Mouse (Mus musculus) kidney, postnatal 0 days (tissue): ENCODE measurements at regions not wholly inside any gene's neighbourhood (a gene's known extent, or its start where the extent isn't known, plus 50 kb on each side); places are given as distances from the start of the nearest gene placed in this dataset.
A peak's percentile ranks its signal among the peaks of the same experiment; 100 is the strongest.

Experiments
- ATAC-seq: fragments of 200-750 bp; cut with Nextera tagmentation; replicated peaks from 2 replicates; pipeline ENCODE4 v1.8.0; 2017; ENCODE audit warnings: low read depth, moderate number of reproducible peaks, moderate TSS enrichment, moderate library complexity; ENCODE audit not compliant: low FRiP score
- DNase-seq: peaks from one replicate; pipeline ENCODE4 v3.0.0-alpha.2; 2016; ENCODE audit warnings: low spot score
- H3K27ac ChIP-seq: fragments of 300-500 bp; sonication (generic); 2 replicates; pipeline ENCODE4 v1.5.1; 2014; ENCODE audit warnings: mild to moderate bottlenecking
- H3K27me3 ChIP-seq: fragments of 300-500 bp; sonication (generic); 2 replicates; pipeline ENCODE4 v1.6.1; 2014; ENCODE audit warnings: low read length, mixed read lengths; ENCODE audit not compliant: insufficient read depth
- H3K36me3 ChIP-seq: fragments of 300-500 bp; sonication (generic); 2 replicates; pipeline ENCODE4 v1.6.1; 2014; ENCODE audit warnings: low read length, mixed read lengths; ENCODE audit not compliant: insufficient read depth
- H3K4me1 ChIP-seq: fragments of 300-500 bp; sonication (generic); replicated peaks from 2 replicates; pipeline ENCODE4 v1.6.1; 2014; ENCODE audit warnings: antibody characterized with exemption, low read length, mixed read lengths; ENCODE audit not compliant: insufficient read depth
- H3K4me2 ChIP-seq: fragments of 300-500 bp; sonication (generic); 2 replicates; pipeline ENCODE4 v1.6.1; 2014; ENCODE audit warnings: mild to moderate bottlenecking, low read length, moderate library complexity, mixed read lengths
- H3K4me3 ChIP-seq: fragments of 300-500 bp; sonication (generic); replicated peaks from 2 replicates; pipeline ENCODE4 v1.5.1; 2014; ENCODE audit warnings: low read depth, low read length
- H3K9ac ChIP-seq: fragments of 300-500 bp; sonication (generic); 2 replicates; pipeline ENCODE4 v1.6.1; 2014; ENCODE audit warnings: low read depth, low read length
- H3K9me3 ChIP-seq: fragments of 300-500 bp; sonication (generic); replicated peaks from 2 replicates; pipeline ENCODE4 v1.6.1; 2016; ENCODE audit warnings: low read length, inconsistent platforms, mixed read lengths
- CTCF ChIP-seq: IDR thresholded peaks from 2 replicates; pipeline ENCODE4 v1.5.1; 2016; ENCODE audit warnings: antibody characterized with exemption, low read depth, mild to moderate bottlenecking, moderate library complexity
- WGBS: fragments of 180-500 bp; shearing (Covaris S2); extraction: QIAGEN DNeasy Blood & Tissue Kit; methylation state at CpG from one replicate; pipeline ENCODE4 v1.1.7; 2014; 5-methylcytosine and 5-hydroxymethylcytosine counted together

GRCm38 (mm10) chr17:45866876-45867652, 133.4 kb upstream of the 1600014C23Rik start:
- H3K27ac ChIP-seq = no peak overlapping the region
- DNase-seq = peak; percentile 80
- H3K4me3 ChIP-seq = no peak overlapping the region
- no peak for TF ChIP-seq CTCF
- no peaks in the 10 kb centered on the region for H3K36me3 ChIP-seq
- no peak overlapping the region for H3K4me2 ChIP-seq
- H3K27me3 ChIP-seq = no peaks in the 10 kb centered on the region
- H3K9ac ChIP-seq = no peak overlapping the region
- no peaks in the 10 kb centered on the region for H3K9me3 ChIP-seq
- ATAC-seq = no peak
- peaks cover 15% of the 10 kb centered on the region; the same call in 1 of the 2 replicates for H3K4me1 ChIP-seq
- WGBS = 69% methylated on average over 15 of the region's 15 CpGs

GRCm38 (mm10) chr17:45866346-45866745, 132.7 kb upstream of the 1600014C23Rik start:
- Histone ChIP-seq H3K9ac (no peak overlapping the region), H3K4me1 (peaks cover 12% of the 10 kb centered on the region; the same call in 1 of the 2 replicates), H3K36me3 (no peaks in the 10 kb centered on the region), H3K27me3 (no peaks in the 10 kb centered on the region), H3K9me3 (no peaks in the 10 kb centered on the region), H3K4me2 (no peak overlapping the region), H3K27ac (no peak overlapping the region), H3K4me3 (no peak overlapping the region)
- no peak for TF ChIP-seq CTCF
- 35% methylated on average over 10 of the region's 10 CpGs for WGBS
- no peak for ATAC-seq
- peak; percentile 47 for DNase-seq

- no peak for TF ChIP-seq CTCF
- WGBS = 57% methylated on average over 6 of the region's 6 CpGs
Measured at GRCm38 (mm10) chr17:45865944-45866343, 132.3 kb upstream of the 1600014C23Rik start.

GRCm38 (mm10) chr17:45863471-45864205, 130.0 kb upstream of the 1600014C23Rik start:
- no peak overlapping the region for H3K9ac ChIP-seq
- 55% methylated on average over 10 of the region's 10 CpGs for WGBS
- H3K4me3 ChIP-seq = no peak overlapping the region
- no peak for ATAC-seq
- no peaks in the 10 kb centered on the region for H3K27me3 ChIP-seq
- H3K9me3 ChIP-seq = no peaks in the 10 kb centered on the region
- peaks cover 12% of the 10 kb centered on the region; the same call in 1 of the 2 replicates for H3K4me1 ChIP-seq
- no peak overlapping the region for H3K4me2 ChIP-seq
- H3K27ac ChIP-seq = peak overlapping the region; percentile 72
- DNase-seq = no peak
- no peaks in the 10 kb centered on the region for H3K36me3 ChIP-seq
- no peak for TF ChIP-seq CTCF

More at GRCm38 (mm10) chr17:45865944-45866343, 132.3 kb upstream of the 1600014C23Rik start:
- Histone ChIP-seq H3K27me3 (no peaks in the 10 kb centered on the region), H3K9ac (no peak overlapping the region), H3K36me3 (no peaks in the 10 kb centered on the region), H3K4me3 (no peak overlapping the region), H3K4me2 (no peak overlapping the region), H3K27ac (no peak overlapping the region), H3K4me1 (peaks cover 12% of the 10 kb centered on the region; the same call in 1 of the 2 replicates), H3K9me3 (no peaks in the 10 kb centered on the region)
- ATAC-seq = no peak
- no peak for DNase-seq

- WGBS = 70% methylated on average over 3 of the region's 3 CpGs
- Histone ChIP-seq H3K4me2 (no peak overlapping the region), H3K9ac (no peak overlapping the region), H3K27me3 (no peaks in the 10 kb centered on the region), H3K9me3 (no peaks in the 10 kb centered on the region), H3K4me1 (peaks cover 12% of the 10 kb centered on the region; the same call in 1 of the 2 replicates), H3K4me3 (no peak overlapping the region), H3K27ac (peak overlapping the region; percentile 72; the same call in 1 of the 2 replicates), H3K36me3 (no peaks in the 10 kb centered on the region)
- no peak for DNase-seq
- TF ChIP-seq CTCF = no peak
- peak; percentile 65 for ATAC-seq
Measured at GRCm38 (mm10) chr17:45863031-45863430, 129.4 kb upstream of the 1600014C23Rik start.

- WGBS = 90% methylated on average over 5 of the region's 5 CpGs
- TF ChIP-seq CTCF = no peak
- Histone ChIP-seq H3K4me1 (0 out of 2 replicates have a peak, but pooled peaks cover 3% of the 10 kb centered on the region), H3K36me3 (no peaks in the 10 kb centered on the region), H3K9ac (no peak overlapping the region), H3K4me3 (no peak overlapping the region), H3K9me3 (no peaks in the 10 kb centered on the region), H3K27ac (no peak overlapping the region), H3K27me3 (no peaks in the 10 kb centered on the region), H3K4me2 (no peak overlapping the region)
- DNase-seq (no peak), ATAC-seq (no peak)
Measured at GRCm38 (mm10) chr17:45859441-45859840, 125.8 kb upstream of the 1600014C23Rik start.
